Mouse (Mus musculus) inflammation-experienced regulatory T-cells, adult 6 months (primary cell): ENCODE results near the gene Bex1. TPM values are rescaled to one million over a fixed set of nuclear protein-coding genes. Genes with fewer than 3 reads are reported as not detected.
A peak's percentile ranks its signal among the peaks of the same experiment; 100 is the strongest.
"Not testable (repeated sequence)": the region's sequence is repeated elsewhere in the genome, so short reads cannot be mapped to it uniquely, and the experiment has no call there.

Experiments used
- ATAC-seq: one replicate; pipeline ENCODE4 v1.8.0; 2017
- polyA plus RNA-seq, 3 experiments: library from polyadenylated mRNA; unstranded; fragments of 100-300 nt; shearing (Covaris generic); gene quantifications; one replicate each; pipeline ENCODE4 v1.2.1; 2017

Bex1 gene
- not detected for polyA plus RNA-seq

DNA sequence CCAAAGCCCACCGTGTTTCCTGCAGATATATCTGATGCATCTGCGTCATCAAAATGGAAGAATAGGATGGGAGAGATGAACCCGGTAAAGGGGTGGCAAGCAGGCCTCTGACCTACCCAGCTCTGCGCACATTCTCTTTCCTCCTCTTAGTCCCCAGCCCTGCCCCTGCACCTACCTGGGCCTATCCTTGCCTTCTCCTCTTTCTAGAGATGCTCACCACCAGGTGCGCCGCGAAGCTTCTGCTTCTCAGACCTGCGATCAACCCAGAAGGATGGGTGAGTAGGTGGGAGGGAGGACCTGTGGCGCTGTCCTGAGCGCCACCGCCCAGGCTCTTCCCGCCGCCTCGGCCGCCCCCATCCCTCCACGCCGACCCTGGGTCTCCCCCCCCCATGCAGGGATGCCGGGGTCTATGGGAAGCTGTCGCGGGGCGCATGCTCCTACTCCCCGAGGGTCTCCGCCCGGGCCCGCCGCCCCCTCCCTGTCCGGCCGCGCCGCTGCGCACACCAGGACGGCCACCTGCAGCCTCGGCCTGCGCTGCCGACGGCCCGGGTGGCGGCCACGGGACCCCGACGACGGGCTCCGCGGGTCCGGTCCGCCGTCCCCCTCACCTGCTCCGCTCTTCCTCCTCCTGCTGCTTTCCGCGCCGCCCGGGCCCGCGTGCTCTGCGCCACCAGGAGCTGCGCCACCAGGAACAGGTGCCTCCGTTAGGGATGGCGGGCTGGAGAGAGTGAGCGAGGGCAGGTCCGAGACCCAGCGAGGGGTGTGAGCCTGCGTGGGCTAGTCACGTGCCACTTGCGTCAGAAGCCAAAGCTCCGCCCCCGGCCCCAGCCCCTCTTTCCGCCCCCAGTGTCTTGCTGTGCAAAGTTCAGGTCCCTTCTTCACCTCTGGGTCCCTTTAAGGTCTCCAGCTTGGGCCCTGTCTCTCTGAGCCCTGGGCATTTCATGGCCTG is at the start of gene Bex1, which contains the start of gene Tceal7:
Gene Bex1 (minus strand): TSS at position 785 of the 949 bp plus-strand sequence.
Gene Tceal7 (plus strand): TSS at position 51 of the 949 bp plus-strand sequence.
- not testable (repeated sequence) for ATAC-seq

DNA sequence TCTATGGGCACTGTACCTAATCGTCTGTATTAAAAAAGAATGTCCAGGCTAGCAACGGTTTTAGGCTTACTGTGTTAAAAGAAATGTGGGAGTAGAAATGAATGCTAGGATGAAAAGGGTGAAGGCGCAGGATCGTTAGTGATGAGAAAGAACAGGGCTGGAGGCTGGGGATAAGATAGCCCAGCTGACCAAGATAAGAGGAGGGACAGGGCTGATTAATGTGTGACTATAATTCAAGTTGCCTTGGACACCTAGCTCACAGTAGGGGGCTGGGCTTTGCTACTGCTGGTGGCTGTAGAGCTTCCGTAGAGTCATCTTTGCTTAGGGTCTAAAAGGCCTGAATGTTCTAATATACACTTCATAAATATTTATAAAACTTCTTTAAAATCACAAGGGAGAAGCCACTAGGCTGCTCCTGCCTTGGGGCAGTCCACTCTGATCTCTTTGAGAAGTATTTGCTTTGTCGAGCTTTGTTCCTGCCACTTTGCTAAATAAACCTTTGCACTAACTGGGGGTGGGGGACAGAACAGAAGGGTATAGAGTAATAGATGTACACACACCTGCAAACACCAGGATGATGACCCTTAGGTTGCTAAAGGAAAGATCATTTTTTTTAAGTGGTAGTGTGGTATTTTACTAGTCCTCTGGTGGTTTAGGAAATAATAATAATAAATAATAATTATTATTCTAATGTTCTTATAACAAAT is 36.9 kb upstream of the Bex1 start:
- no peak for ATAC-seq

GRCm38 (mm10) chrX:136249671-136250070 is 34.4 kb upstream of the Bex1 start:
- ATAC-seq = no peak

- no peak for ATAC-seq
Observed at GRCm38 (mm10) chrX:136248811-136249210, 33.5 kb upstream of the Bex1 start.

DNA sequence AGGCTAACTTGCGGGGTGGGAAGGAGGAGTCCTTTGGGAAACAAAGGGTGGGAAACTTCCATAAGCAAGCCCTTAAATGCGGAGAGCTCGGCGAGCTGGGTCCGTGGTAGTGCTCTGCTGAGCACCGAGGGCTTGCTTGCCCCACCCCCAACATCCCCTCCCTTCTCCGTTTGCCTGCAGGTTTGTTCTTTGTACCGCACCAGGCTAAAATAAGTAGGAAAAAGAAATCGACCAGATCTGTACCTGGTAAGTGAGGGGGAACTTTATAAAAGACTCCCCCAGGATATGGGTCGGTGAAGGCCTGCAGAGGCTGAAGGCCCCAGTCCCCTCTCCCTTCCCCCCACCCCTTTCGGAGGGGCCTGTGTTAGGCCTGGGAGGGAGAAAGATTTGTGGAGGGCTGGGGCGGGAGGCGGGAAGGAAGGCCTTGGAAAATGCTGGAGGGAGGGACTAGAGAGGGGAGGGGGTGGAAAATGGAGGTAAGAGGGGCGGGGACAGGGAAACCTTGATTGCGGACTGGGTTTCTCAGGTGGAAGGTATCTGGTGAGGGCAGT is 30.3 kb upstream of the Bex1 start:
- no peak for ATAC-seq

GRCm38 (mm10) chrX:136244574-136245229 is 29.4 kb upstream of the Bex1 start, which contains the start of gene Tceal9:
Gene Tceal9, plus strand, starts transcription at chrX:136245079.
- ATAC-seq = peak; percentile 89

DNA sequence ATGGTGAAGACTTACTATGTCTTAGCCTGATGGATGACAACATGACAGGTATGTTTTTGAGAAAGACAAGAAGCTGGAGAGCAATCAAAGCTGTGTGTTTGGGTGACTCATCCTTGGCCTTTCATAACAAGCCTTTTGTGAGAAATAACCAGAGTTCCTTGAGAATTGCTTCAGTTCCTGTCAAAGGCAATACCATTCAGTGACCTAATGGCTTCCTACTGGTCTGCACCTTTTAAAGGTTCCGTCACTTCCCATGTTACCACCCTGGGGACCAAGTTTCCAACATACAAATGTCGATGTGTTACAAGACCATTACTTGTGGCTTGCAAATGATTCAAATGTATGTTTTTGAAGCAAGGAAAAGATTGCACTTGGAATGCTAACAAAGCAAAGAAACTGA is 27.9 kb upstream of the Bex1 start:
- ATAC-seq = no peak

- peak; percentile 58 for ATAC-seq
Observed at GRCm38 (mm10) chrX:136238118-136238517, 22.8 kb upstream of the Bex1 start.

GRCm38 (mm10) chrX:136227768-136228167 is 12.5 kb upstream of the Bex1 start:
- ATAC-seq = no peak

- no peak for ATAC-seq
Observed at GRCm38 (mm10) chrX:136223714-136224113, 8.4 kb upstream of the Bex1 start.

GRCm38 (mm10) chrX:136216303-136216702 is 990 bp upstream of the Bex1 start:
- no peak for ATAC-seq

DNA sequence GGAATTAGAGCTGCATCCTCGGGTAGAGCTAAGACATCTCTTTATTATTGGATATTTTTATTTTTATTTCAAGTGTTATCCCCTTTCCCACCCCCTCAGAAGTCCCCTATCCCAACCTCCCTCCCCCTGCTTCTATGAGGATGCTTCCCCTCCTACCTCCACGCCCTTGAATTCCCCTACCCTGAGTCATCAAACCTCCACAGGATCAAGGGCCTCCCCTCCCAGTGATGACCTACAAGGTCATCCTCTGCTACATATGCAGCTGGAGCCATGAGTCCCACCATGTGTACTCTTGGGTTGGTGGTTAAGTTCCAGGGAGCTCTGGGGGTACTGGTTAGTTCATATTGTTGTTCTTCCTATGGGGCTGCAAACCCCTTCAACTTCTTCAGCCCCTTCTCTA is 1.9 kb downstream of the Bex1 start:
- no peak for ATAC-seq

GRCm38 (mm10) chrX:136204406-136204805 is 10.9 kb downstream of the Bex1 start:
- no peak for ATAC-seq

DNA sequence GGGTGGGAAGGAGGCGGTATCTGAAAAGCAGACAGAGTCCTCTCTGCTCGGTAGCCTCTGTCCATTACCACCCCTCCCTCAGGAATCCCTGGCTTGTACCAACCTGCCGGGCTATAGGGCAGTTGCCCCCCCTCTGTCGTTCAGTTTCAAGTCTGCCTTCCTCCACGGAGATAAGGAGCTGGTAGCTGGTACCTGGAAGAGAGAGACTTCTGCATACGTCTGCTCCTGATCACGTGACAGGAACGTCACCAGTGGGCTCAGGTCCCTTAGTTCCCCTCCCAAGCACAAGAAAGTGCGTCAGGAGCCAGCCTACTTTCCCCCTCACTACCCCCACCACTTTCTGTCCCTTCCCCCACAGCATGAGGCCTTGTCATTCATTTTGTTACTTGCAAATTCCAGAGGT is 11.6 kb downstream of the Bex1 start, which contains the start of gene Tceal5:
Gene Tceal5 (minus strand): TSS at position 213 of the 403 bp plus-strand sequence.
- no peak for ATAC-seq

DNA sequence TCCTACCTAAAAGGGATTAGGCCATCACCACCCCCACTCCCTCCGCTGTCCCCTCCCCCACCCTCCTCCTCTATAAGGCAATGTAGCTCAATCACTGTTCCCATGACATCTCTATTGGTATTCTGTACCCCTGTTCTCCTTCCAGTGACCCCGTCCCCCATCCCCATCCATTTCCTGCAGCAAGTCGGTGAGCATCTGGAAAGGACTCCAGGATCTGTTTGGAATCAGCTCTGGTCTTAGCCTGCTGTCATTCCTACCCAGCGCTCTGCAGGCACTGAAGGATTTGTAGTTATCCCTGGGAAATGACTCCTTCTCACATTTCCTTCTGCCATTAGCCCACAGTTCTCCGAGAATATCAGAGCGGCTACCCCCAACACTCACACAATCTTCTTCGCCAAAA is 12.1 kb downstream of the Bex1 start:
- no peak for ATAC-seq

GRCm38 (mm10) chrX:136196873-136197272 is 18.4 kb downstream of the Bex1 start:
- ATAC-seq = no peak

GRCm38 (mm10) chrX:136195193-136195944 is 19.9 kb downstream of the Bex1 start:
- no peak for ATAC-seq

DNA sequence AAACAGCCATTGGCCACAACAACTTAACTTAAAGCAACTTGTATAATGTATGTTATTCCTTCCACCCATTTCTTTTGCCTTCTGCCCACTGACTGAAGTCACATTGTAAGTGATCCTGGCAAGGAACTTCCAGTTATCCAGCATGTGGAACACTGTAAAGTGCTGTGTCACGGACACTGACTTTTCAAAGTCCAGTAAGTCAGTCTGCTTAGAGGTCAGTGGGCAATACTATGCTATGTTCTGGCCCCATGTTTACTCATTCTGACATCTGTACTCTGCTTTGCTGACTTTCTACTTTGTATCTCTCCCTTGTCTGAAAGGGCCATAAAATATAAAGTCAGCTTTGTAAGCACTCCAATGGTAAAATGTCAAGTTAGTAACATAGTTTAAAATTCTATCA is 32.2 kb downstream of the Bex1 start:
- no peak for ATAC-seq

- ATAC-seq = no peak
Observed at GRCm38 (mm10) chrX:136180897-136181553, 34.3 kb downstream of the Bex1 start.

GRCm38 (mm10) chrX:136172786-136173185 is 42.5 kb downstream of the Bex1 start:
- ATAC-seq = no peak

DNA sequence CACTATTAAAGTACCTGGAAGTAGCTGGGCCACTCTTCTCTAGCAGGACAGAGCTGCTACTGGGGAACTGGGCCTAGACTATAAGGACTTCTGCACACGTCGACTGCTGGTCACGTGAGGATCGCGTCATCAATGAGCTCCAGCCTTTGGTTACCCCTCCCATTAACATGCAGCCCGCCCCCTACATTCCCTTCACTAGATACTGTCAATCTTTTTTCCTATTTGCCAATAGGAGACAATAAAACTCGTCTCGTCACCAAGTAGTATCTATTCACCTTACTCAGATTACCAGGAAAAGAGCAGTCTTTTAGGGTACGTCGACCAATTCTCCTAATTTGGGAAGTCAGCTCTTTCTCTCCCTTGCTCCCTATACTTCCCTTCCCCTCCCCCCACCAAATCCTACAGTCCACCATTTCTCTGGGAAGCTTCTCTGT is 43.2 kb downstream of the Bex1 start, which contains the start of gene Tceal8:
Gene Tceal8 (minus strand): TSS at position 225 of the 434 bp plus-strand sequence.
- ATAC-seq = no peak
